Mouse (Mus musculus) limb, embryonic 14.5 days (tissue): ENCODE results near the gene Prkce. TPM values are rescaled to one million over a fixed set of nuclear protein-coding genes. Genes with fewer than 3 reads are reported as not detected.
"Not testable (repeated sequence)": the region's sequence is repeated elsewhere in the genome, so short reads cannot be mapped to it uniquely, and the experiment has no call there.

Experiments used
- ATAC-seq: fragments of 200-750 bp; cut with Nextera tagmentation; 2 replicates; pipeline ENCODE4 v1.8.0; 2017; ENCODE audit warnings: low read depth, moderate number of reproducible peaks, moderate TSS enrichment; ENCODE audit not compliant: low FRiP score
- DNase-seq: peaks from one replicate; pipeline ENCODE4 v3.0.0-alpha.2; 2015; ENCODE audit warnings: low spot score
- H3K27ac ChIP-seq: fragments of 300-500 bp; sonication (generic); replicated peaks from 2 replicates; pipeline ENCODE4 v1.5.1; 2014; ENCODE audit warnings: low read depth, mild to moderate bottlenecking, low read length, moderate library complexity, mixed read lengths
- H3K27me3 ChIP-seq: fragments of 300-500 bp; sonication (generic); 2 replicates; pipeline ENCODE4 v1.6.1; 2014; ENCODE audit warnings: low read length, mixed read lengths; ENCODE audit not compliant: control insufficient read depth, insufficient read depth
- H3K36me3 ChIP-seq: fragments of 300-500 bp; sonication (generic); 2 replicates; pipeline ENCODE4 v1.6.1; 2014; ENCODE audit warnings: mild to moderate bottlenecking, low read length, moderate library complexity, mixed read lengths; ENCODE audit not compliant: control insufficient read depth, insufficient read depth
- H3K4me1 ChIP-seq: fragments of 300-500 bp; sonication (generic); 2 replicates; pipeline ENCODE4 v1.6.1; 2014; ENCODE audit warnings: antibody characterized with exemption, low read length, mixed read lengths; ENCODE audit not compliant: control insufficient read depth, insufficient read depth
- H3K4me2 ChIP-seq: fragments of 300-500 bp; sonication (generic); replicated peaks from 2 replicates; pipeline ENCODE4 v1.6.1; 2014; ENCODE audit warnings: low read depth, mild to moderate bottlenecking, low read length, moderate library complexity; ENCODE audit not compliant: severe bottlenecking
- H3K4me3 ChIP-seq: fragments of 300-500 bp; sonication (generic); replicated peaks from 2 replicates; pipeline ENCODE4 v1.5.1; 2014; ENCODE audit warnings: low read length
- H3K9ac ChIP-seq: fragments of 300-500 bp; sonication (generic); 2 replicates; pipeline ENCODE4 v1.6.1; 2014; ENCODE audit warnings: mild to moderate bottlenecking, low read depth, low read length, moderate library complexity; ENCODE audit not compliant: severe bottlenecking
- H3K9me3 ChIP-seq: fragments of 300-500 bp; sonication (generic); 2 replicates; pipeline ENCODE4 v1.6.1; 2016; ENCODE audit warnings: low read length; ENCODE audit not compliant: control insufficient read depth
- POLR2A ChIP-seq: fragments of 200-500 bp; IDR thresholded peaks from 2 replicates; pipeline ENCODE4 v1.8.0; 2012; ENCODE audit warnings: inconsistent platforms, mild to moderate bottlenecking, moderate library complexity, borderline replicate concordance; ENCODE audit not compliant: insufficient read depth, insufficient read length; ENCODE audit errors: extremely low read depth
- WGBS: fragments of 180-500 bp; shearing (Covaris S2); extraction: QIAGEN DNeasy Blood & Tissue Kit; methylation state at CpG from one replicate; pipeline ENCODE4 v1.1.7; 2014; 5-methylcytosine and 5-hydroxymethylcytosine counted together
- polyA plus RNA-seq, 2 experiments: library from polyadenylated mRNA; depleted of rRNA in 1 of 2; stranded (reverse) in 1 of 2; unstranded in 1 of 2; fragments of >200 nt; fragmentation: Nextera tagmentation in 1 of 2; extraction: Ambion mirVana in 1 of 2; gene quantifications; 2 replicates each; pipeline versions ENCODE4 v1.2.1 to v1.2.3; 2012 to 2014

Prkce gene
- polyA plus RNA-seq, 2 experiments: 4.7 to 9.3 TPM

DNA sequence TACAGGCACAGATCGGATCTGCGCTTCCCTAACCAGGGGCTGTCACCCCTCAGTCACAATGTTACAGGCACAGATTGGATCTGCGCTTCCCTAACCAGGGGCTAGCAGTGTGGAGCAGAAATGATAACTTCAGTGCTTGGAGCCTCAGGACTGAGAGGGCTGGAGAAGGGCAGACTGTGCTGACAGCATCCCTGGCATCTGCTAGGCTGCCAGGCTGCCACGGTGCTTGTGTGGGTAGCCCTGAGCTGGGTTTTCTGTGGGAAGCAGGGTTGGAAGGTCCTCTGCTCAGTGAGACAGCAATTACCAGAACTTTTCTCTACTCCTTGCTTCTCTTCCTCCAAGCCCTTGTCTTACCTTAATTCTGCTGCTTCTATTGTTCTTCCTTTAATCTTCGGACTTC, 300.4 kb downstream of the Prkce start:
- no peak for ATAC-seq
- Histone ChIP-seq H3K4me1 (peaks cover 9% of the 10 kb centered on the region), H3K9ac (no peak overlapping the region), H3K27me3 (no peaks in the 10 kb centered on the region), H3K9me3 (no peaks in the 10 kb centered on the region), H3K36me3 (no peaks in the 10 kb centered on the region), H3K27ac (no peak overlapping the region), H3K4me2 (no peak overlapping the region), H3K4me3 (no peak overlapping the region)
- TF ChIP-seq POLR2A: no peak
- DNase-seq: no peak
- 81% methylated on average over 5 of the region's 5 CpGs for WGBS

- no peak overlapping the region for H3K4me3 ChIP-seq
- no peak for ATAC-seq
- H3K27me3 ChIP-seq: no peaks in the 10 kb centered on the region
- H3K9me3 ChIP-seq: no peaks in the 10 kb centered on the region
- 87% methylated on average over 5 of the region's 5 CpGs for WGBS
- no peak for TF ChIP-seq POLR2A
- no peaks in the 10 kb centered on the region for H3K36me3 ChIP-seq
- no peak overlapping the region for H3K4me2 ChIP-seq
- DNase-seq: no peak
- no peak overlapping the region for H3K27ac ChIP-seq
- H3K9ac ChIP-seq: no peak overlapping the region
- peaks cover 9% of the 10 kb centered on the region for H3K4me1 ChIP-seq
These were observed 302.6 kb downstream of the Prkce start for GRCm38 (mm10) chr17:86470160-86470559.

- Histone ChIP-seq H3K9ac (no peak overlapping the region), H3K4me3 (no peak overlapping the region), H3K9me3 (no peaks in the 10 kb centered on the region), H3K27me3 (no peaks in the 10 kb centered on the region), H3K27ac (no peak overlapping the region), H3K4me1 (peaks cover 6% of the 10 kb centered on the region; the same call in 1 of the 2 replicates), H3K36me3 (no peaks in the 10 kb centered on the region), H3K4me2 (no peak overlapping the region)
- DNase-seq (no peak), ATAC-seq (no peak)
- 34% methylated on average over 5 of the region's 5 CpGs for WGBS
- TF ChIP-seq POLR2A: no peak
These were observed 304.1 kb downstream of the Prkce start for GRCm38 (mm10) chr17:86471684-86472083.

DNA sequence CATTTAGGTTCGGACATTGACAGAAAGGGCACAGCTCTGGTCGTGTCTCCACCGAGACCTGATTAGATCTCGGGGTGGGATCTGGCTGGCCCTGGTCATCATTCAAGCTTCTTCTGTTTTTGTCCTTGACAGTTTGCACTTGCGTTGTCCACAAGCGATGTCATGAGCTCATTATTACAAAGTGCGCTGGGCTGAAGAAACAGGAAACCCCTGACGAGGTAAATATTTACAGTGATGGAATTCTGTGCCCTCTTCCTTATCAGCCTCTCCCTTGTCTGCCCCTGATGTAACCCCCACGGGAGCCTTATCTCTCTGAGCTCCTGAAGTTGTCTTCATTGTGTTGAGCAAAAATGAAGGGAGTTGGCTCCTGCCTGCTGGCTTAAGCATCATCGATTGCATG, 309.1 kb downstream of the Prkce start:
- Histone ChIP-seq H3K4me1 (no peaks in the 10 kb centered on the region), H3K27me3 (no peaks in the 10 kb centered on the region), H3K4me2 (no peak overlapping the region), H3K36me3 (no peaks in the 10 kb centered on the region), H3K9ac (no peak overlapping the region), H3K27ac (no peak overlapping the region), H3K9me3 (no peaks in the 10 kb centered on the region), H3K4me3 (no peak overlapping the region)
- DNase-seq (no peak), ATAC-seq (no peak)
- no peak for TF ChIP-seq POLR2A
- WGBS: 88% methylated on average over 10 of the region's 10 CpGs

DNA sequence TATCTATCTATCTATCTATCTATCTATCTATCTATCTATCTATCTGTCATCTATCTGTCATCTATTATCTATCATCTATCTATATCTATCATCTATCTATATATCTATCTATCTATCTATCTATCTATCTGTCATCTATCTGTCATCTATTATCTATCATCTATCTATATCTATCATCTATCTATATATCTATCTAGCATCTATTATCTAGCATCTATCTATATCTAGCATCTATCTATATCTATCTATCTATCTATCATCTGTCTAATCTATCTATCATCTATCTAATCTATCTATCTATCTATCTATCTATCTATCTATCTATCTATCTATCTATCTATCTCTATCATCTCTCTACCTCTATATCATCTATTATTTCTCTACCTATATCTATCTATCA, 309.8 kb downstream of the Prkce start:
- not testable (repeated sequence) for H3K4me1 ChIP-seq, H3K4me3 ChIP-seq, DNase-seq, H3K4me2 ChIP-seq, H3K9ac ChIP-seq, H3K27ac ChIP-seq, ATAC-seq, H3K9me3 ChIP-seq, H3K36me3 ChIP-seq, H3K27me3 ChIP-seq

DNA sequence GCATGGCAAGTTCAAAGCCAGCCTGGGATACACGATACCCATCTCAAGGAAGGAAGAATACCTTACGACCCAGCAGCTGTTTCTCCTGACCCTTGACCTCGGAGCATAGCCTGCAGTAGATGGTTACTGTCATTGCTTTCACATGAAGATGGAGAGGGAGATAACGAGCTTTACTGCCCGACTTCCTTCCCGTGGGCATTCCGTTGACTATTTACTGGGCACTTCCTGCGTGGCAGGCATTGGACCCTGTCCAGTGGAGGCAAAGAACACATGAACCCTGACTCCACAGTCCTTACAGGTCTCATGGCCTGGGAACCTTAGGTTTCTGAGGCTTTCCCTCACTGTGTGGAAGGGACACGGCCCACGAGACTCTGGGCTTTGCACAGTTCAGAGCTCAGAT, 311.8 kb downstream of the Prkce start:
- no peak for TF ChIP-seq POLR2A
- DNase-seq (no peak), ATAC-seq (no peak)
- Histone ChIP-seq H3K4me3 (no peak overlapping the region), H3K4me1 (no peaks in the 10 kb centered on the region), H3K27ac (no peak overlapping the region), H3K4me2 (no peak overlapping the region), H3K36me3 (no peaks in the 10 kb centered on the region), H3K27me3 (no peaks in the 10 kb centered on the region), H3K9me3 (no peaks in the 10 kb centered on the region), H3K9ac (no peak overlapping the region)
- 66% methylated on average over 10 of the region's 10 CpGs for WGBS
